Mouse (Mus musculus) Patski (cell line): ENCODE results near the gene Clca2. TPM values are rescaled to one million over a fixed set of nuclear protein-coding genes. Genes with fewer than 3 reads are reported as not detected.

Experiments used
- ATAC-seq: fragments of 100-300 bp; one replicate; pipeline ENCODE4 v1.8.0; 2021
- CTCF ChIA-PET: fragments of 350-600 bp; sonication (Branson Sonifier 250); formaldehyde crosslinking; loops from one replicate; lab custom pipeline; 2022; ENCODE audit warnings: inconsistent platforms; lab: Charles Lee
- POLR2A ChIA-PET: fragments of 350-600 bp; sonication (Branson Sonifier 250); formaldehyde crosslinking; loops from one replicate; lab custom pipeline; 2022; ENCODE audit warnings: antibody characterized with exemption, inconsistent platforms; lab: Charles Lee
- DNase-seq: peaks from one replicate; pipeline ENCODE4 v3.0.0-alpha.2; 2011; ENCODE audit warnings: low read depth, low spot score
- H3K27me3 ChIP-seq: fragments of 371-371 bp; one replicate; pipeline ENCODE4 v1.5.1; 2021
- CTCF ChIP-seq: fragments of 100-300 bp; IDR thresholded peaks from one replicate; pipeline ENCODE4 v1.5.1; 2021
- in situ Hi-C: fragments of 300-500 bp; cut with MboI; formaldehyde crosslinking; loops from 3 replicates; pipeline ENCODE4 v1.11.1; 2018; ENCODE audit warnings: low pct_unique_long_range_greater_than_20kb, mixed read lengths
- polyA plus RNA-seq: library from polyadenylated mRNA; unstranded; gene quantifications from one replicate; pipeline ENCODE4 v1.2.3, GENCODE M21; 2021

Clca2 gene
- polyA plus RNA-seq, 1 experiment from 2014 or later = 0.03 TPM

- no peak for TF ChIP-seq CTCF
- in situ Hi-C loops = no loop called here
- ATAC-seq (no peak), DNase-seq (no peak)
- CTCF ChIA-PET = no interaction called here
- peaks cover 6% of the 10 kb centered on the region for H3K27me3 ChIP-seq
- POLR2A ChIA-PET = no interaction called here
Observed at GRCm38 (mm10) chr3:145038813-145039212, 60.4 kb downstream of the Clca2 start.

GRCm38 (mm10) chr3:145032676-145033075 lies 66.6 kb downstream of the Clca2 start, which contains the start of gene Clca1:
Clca1 (minus strand) TSS chr3:145032776.
- in situ Hi-C loops = no loop called here
- DNase-seq (no peak), ATAC-seq (no peak)
- POLR2A ChIA-PET = no interaction called here
- CTCF ChIA-PET = no interaction called here
- no peak for TF ChIP-seq CTCF
- no peaks in the 10 kb centered on the region for H3K27me3 ChIP-seq

DNA sequence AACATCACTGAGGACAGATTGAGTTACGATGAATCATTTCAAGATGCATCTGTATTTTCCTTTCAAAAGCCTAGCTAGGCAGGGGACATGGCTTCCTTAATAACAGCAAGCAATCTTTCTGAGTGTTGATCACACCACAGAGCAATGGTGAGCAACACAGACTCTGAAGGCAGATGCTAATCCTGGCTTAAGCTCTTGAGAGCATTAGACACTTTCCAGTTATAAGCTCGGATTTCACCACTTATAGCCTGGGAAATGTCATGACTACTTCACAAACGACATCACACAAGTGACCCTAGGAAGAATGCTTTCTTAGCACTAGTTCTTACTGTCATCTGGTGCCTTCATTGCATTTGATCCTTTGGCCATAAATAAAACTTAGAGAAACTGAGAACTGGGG lies 71.2 kb downstream of the Clca2 start:
- H3K27me3 ChIP-seq = no peaks in the 10 kb centered on the region
- ChIA-PET CTCF (interaction anchor here (0.6 to 2.8 kb wide), 8 partner anchors 9 to 226 kb away, joined by 3 to 14 read pairs (median 5); no protein-coding TSS in a partner anchor), POLR2A (no interaction called here)
- TF ChIP-seq CTCF = no peak
- peak; percentile 35 for ATAC-seq
- DNase-seq = peak; percentile 37
- in situ Hi-C loops = loop anchor here (5.0 kb wide), 1 partner anchor 79 kb away; no protein-coding TSS in a partner anchor

- ATAC-seq = no peak
- peak; percentile 97 for TF ChIP-seq CTCF
- no peak for DNase-seq
- in situ Hi-C loops = loop anchor here (5.0 kb wide), 1 partner anchor 81 kb away; no protein-coding TSS in a partner anchor
- H3K27me3 ChIP-seq = no peaks in the 10 kb centered on the region
- POLR2A ChIA-PET = no interaction called here
- CTCF ChIA-PET = interaction anchor here (0.6 to 2.8 kb wide), 16 partner anchors 10 to 224 kb away, joined by 3 to 15 read pairs (median 4); partner anchors contain the start of gene Odf2l
Observed at GRCm38 (mm10) chr3:145026750-145027149, 72.5 kb downstream of the Clca2 start.

Other genes starting within 250 kb of the Clca2 start
- 0.13 TPM for gene Clca4b, start 166.9 kb downstream of the Clca2 start, polyA plus RNA-seq
- 0.14 TPM for gene Clca4a, start 124.4 kb downstream of the Clca2 start, polyA plus RNA-seq
- not detected for gene Clca1, start 66.7 kb downstream of the Clca2 start, polyA plus RNA-seq
- 46.3 TPM for gene Odf2l, start 19.1 kb upstream of the Clca2 start, polyA plus RNA-seq
- gene Col24a1, start 193.0 kb upstream of the Clca2 start, polyA plus RNA-seq = 0.10 TPM